Mouse (Mus musculus) urinary bladder, adult 18-20 months (tissue): ENCODE data around the gene Aldh4a1.
A peak's percentile ranks its signal among the peaks of the same experiment; 100 is the strongest.

Source experiments
- DNase-seq, 2 experiments: peaks; one replicate each; pipeline ENCODE4 v3.0.0; 2022; ENCODE audit warnings: low spot score in 2 of 2, mixed read lengths in 2 of 2

Gene Aldh4a1

DNA sequence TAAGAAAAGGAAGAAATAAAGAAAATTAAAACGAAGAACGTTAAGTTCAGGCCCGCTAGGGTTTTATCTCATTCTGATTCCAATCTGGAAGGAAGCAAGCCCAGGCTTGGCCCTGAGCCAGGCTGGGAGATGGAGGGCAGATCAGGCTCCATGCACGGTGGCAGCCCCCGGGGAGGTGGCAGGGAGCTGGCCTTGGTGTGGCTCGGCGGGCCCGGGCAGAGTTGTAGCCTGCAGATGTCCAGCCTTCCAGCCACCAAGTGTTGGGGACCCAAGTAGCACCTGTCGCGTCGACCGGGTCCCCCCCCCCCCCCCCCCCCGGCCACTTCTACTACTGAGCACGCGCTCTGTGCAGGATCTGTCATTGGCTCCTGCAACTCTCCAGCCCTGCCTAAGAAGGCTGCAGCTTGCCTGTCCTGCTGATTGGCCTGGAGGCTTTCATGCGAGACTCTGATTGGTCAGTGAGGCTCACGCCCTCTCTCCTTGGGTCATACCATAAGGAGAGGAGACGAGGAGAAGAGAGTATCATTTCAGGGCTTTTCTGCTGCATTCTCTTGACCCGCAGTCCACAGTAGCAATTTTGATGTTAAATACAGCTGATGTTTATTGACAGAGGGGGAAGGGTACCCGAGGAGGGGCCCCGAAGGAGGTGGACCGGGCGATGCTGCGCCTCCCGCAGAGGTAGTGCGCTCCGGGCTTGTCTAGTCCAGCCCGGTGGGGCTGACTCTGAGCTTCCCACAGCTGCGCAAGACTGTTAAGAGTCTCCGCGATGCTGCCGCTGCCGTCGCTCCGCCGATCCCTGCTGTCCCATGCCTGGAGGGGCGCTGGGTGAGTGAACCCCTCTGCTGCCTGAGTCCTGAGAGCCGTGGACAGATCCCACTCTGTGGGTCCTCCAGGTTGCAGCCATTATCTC lies at the start of gene Aldh4a1:
Aldh4a1 (plus strand) TSS at position 494 of the 910 bp plus-strand sequence.
- DNase-seq = peak; percentile 84 to 86

DNA sequence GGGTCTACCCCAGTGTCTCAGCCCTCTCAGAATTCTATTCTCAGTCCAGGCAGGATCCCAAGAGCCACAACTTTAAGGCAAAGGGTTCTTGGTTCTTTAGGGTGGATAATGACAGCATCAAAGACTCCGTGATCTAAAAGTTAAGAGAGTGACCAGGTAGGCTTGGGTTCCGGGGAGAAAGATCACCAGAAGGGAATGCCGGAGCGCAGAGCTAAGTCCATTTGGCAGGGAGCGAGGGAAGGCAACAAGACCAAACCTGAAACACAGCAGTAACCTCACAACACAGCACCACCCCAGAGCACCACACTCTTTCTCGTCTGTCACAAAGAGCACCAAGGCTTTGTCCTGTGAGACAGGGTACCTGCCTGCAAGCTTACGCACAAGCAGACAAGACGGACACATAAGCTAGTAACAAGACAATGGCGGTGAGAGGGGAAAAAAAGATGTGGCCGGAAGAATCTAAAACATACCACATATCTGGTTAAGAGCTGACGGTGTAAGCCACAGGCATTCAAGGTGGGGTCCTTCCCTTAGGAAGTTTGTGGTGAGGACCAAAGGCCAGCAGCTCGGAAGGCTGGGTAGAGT lies 49.6 kb upstream of the Aldh4a1 start:
- no peak for DNase-seq

DNA sequence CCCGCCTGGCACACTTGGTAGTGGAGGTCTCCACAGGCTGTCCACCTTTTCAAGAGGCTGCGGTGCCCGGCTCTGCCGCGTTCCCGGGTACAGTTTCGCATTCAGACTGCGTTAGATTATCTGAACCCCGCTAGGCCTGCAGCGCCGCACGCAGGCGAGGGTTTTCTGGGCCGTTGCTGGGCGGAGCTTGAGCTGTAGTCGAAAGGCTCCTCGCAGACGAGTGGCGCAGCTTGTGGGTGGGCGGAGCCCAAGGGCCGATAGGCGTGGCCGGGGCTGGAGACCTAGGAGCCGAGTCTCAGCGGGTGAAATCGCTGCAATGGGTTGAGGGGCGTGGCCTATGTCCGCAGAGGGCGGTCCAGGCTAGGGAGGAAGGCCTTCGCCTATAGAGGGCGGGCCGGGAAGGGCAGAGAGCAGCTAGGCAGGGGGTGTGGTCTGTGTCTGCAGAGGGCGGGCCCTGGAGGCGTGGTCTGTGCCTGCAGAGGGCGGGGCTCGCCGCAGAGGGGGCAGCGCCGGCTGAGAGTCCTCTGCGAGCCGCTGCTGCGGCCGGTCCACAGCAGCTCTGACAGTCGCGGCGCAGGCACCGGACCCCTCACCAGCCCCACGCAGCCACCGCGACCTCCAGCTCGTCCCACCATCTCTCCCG lies 48.4 kb upstream of the Aldh4a1 start:
- peak; percentile 98 to 99 for DNase-seq

DNA sequence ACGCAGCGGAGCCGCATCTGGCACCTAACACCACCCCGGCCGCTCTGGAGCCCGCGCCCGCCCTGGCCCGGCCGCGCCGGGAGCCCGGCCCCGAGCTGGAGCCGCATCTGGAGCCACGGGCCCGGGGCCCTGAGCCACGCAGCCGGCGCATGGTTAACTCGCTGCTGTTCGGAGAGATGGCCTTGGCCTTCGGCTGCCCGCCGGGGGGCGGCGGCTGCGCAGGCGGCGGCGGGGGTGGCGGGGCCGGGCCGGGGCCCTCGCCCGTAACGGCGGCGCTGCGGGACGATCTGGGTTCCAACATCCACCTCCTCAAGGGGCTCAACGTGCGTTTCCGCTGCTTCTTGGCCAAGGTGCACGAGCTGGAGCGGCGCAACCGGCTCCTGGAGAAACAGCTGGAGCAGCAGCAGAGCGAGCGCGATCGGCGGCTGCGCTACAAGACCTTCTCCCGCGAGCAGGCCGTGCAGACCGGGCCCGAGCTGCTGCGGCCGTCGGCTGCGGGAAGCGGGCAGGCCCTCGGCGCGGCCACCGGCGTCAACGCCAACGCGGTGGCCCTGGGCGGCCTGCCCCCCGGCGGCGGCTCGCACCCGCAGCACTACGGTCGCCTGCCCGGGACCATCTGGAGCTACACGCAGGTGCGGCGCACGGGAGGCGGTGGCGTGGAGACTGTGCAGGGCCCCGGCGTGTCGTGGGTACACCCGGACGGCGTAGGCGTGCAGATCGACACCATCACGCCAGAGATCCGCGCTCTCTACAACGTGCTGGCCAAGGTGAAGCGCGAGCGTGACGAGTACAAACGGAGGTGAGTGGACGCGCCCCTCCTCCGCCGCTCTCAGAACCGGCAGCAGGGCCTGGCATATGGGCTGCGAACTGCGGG lies 47.6 kb upstream of the Aldh4a1 start:
- peak in 1 of 2 experiments; percentile 40 for DNase-seq

DNA sequence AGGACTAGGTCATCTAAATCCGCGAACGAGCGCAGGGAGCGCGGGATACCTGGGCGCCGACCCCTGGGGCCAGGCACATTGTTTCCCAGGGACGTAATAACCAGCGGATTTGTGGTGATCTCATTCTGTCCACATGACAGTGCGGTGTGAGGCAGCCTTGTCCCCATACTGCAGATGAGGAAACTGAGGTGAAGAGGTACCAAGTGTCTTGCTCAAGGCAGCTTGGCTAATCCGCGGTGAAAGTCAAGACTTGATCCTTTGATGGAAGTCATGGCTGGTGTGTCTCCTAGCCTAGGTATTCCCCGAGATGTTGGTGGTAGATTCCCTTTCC lies 47.0 kb upstream of the Aldh4a1 start:
- DNase-seq = no peak

DNA sequence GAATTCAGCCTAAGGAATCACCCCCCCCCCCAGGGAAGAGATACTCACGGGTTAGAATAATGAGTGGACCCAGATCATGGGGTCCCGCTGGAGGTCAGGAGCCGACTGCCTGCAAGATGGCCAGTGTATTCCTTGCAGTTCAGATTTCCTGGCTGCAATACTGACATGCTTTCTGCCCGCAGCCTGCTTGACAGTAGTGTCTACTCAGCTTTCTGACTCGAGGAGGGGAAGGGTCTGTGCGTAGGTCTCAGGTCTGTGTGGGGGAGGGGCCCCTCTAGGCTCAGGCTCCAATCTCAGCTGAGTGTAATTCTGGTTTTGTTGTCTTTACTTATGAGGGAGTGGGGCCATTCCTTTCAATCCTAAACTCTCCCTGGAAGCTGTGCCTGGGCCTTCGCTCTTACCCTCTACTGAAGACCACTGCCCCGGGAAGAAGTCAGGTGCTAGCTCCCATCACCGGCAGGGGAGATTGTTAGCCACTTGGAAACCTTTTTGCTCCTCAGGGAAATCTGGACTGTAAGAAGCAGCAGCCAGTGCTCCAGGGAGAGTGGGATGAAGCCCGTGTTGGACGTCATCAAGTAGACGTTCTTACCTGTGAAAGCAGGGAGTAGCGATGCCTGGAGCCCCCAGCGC lies 46.3 kb upstream of the Aldh4a1 start:
- DNase-seq = no peak

DNA sequence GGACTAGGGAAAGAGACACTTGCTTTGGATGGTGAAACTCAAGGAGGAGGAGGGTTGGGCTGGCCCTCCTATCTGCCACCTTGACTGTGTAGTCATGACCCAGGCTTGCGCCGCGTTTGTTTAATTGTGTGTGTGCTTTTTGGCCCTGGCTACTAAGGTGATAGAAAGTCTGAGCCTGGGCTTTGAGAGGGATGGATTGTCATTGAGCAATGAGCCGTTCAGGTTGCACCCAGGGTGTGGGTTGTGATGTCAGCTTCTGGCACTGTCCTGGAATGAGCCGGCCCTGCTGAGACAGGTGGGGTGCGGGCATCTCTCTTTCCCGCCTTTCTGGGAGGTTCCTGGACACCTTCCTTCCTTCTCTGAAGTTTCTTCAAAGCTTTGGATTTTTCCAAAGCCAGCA lies 45.7 kb upstream of the Aldh4a1 start:
- no peak for DNase-seq

DNA sequence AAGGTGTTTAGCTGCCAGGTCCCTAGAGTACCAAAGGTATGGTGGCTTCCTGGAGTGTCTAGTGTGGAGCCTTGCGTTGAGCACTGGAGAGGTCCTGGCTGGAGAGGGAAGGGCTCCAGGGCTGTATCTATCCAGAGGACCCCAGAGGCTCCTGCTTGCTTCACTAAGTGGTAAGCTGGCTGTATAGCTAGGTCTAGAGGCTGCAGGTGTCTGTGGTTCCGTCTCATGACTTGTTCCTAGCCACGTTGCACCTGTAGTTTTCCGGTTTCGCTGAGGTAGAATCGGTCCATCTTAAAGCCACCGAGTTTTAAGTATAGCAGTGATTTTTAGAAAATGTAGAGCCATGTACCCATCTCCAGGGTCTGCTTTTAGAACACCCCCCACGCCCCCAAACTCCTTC lies 44.3 kb upstream of the Aldh4a1 start:
- DNase-seq = no peak

DNA sequence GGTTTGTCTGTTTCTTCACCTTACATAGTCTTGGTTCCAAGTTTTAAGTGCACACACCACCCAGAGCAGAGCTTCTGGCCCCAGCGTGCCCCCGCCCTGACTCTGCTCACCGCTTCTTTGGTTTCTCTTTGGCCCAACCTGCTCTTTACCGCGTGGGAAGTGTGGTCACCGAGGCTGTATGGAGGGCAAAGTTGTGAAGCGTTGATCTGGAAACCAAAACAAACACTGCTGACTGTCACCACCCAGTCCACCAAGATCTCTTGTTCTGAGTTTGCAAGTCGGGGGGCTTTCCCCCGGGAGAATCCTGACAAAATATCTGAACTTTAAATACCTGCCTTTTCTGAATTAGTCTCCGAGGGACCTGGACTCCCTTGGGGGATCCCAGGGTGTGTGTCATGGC lies 43.7 kb upstream of the Aldh4a1 start:
- no peak for DNase-seq

DNA sequence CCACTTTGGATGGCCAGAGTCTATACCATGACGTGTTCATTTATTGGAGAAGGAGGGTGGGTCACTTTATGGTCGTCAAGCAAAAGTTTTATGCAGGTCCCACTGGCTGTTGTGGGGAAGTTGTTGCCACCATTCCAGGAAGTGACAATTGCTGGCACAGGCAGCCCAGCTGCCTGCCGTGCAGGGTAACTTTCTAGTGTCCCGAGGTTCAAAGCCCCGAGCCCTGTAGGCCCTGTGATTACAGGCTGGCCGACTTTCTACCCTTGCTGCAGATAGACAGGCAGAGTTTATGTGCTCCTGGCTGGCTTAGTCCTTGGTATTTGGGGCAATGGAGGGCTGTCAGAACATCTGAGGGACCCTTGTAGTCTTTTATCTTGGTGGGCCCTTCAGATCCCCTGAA lies 43.2 kb upstream of the Aldh4a1 start:
- no peak for DNase-seq

DNA sequence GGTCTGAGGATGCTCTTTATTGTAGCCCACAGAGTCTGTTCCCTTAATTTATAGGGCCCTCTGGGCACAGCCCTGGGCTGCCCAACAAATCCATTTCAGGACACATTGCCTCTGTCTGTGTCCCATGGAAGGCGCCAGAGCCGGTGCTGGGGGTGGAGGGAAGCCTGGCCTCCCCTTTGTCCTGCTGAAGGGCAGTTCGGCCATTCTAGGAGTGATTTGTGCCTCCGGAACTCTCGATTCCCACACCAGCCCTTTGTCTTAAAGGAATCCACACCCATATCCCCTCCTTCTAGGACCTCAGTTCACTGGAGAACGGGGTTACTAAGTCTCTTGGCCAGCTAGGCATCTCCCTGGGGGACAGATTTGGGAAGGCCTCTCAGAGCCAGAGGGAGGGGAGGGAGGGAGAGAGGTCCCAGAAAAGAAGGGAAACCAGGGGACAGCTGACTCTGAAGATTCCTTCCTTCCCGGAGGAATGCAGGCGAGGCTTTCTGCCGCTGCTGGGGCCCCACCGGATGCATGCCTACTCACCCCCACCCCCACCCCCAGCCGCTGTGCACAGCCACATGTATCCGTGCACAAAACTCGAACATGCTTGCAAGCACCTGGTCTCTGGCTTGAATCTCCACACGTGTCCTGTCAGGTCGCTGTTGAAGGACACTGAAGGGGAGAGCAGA lies 41.9 kb upstream of the Aldh4a1 start:
- DNase-seq = no peak

DNA sequence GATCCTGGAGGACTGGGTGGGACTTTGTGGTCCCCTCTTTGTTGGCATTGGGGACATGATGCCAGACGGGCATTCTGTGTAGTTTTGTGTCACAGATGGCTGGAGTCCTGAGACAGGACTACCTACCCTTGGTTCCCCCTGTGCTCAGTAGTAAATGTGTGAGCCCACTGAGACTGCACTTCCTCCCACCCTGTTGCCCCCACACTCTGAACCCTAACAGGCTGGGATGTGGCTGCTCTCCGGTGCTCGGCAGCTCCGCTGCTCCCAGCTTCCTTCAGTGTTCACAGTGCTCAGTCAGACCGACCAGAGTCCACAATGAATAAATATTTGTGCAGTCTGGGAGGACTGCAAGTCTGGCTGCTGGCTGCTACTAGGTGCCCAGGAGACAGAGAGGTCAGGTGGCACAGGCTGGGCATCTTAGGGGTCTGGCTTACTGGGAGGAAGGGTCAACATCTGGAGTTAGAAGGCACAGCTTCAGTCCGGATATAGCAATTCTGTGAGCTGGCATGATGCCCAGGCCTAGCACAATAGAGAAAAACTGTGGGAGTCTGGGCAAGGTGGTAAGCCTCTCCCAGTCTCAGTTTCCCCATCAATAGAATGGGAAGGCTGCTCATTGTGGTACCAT lies 41.1 kb upstream of the Aldh4a1 start:
- DNase-seq = no peak

DNA sequence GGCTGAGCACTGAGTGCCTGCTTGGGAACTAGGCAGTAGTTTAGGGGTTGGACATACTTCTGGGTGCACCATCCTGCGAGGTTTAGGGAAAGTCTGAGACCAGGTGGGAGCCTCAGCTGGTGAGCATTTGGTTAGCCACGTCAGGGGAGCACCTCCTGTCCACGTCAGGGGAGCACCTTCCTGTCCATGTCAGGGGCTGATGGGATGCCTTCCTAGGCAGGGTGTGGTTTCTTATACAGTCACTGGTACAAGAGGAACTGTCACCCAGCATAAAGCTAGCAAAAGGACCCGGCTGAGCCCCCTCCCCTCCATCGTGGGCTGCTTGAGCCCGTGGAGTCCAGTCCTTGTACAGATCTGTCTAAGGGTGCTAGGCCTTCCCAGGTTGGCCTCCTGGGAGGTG lies 40.3 kb upstream of the Aldh4a1 start:
- no peak for DNase-seq

DNA sequence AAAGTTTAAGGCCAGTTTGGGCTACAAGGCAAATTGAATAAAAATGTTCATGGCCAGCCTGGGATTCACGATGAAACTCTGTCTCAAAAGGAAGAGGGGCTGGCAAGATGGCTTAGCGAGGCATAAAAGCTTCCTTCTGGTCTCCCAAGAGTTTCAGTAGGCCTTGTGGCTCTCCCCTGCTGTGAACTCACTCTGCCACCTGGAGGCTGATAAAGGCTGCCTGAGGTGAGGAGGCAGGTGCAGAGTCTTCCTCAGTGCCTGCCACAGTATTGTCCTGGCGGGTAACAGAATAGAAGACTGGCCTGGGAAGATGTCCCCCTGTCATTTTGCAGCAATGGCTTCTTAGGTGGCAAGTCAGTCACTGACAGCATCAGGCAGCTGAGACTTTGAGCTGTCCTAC lies 39.8 kb upstream of the Aldh4a1 start:
- no peak for DNase-seq

DNA sequence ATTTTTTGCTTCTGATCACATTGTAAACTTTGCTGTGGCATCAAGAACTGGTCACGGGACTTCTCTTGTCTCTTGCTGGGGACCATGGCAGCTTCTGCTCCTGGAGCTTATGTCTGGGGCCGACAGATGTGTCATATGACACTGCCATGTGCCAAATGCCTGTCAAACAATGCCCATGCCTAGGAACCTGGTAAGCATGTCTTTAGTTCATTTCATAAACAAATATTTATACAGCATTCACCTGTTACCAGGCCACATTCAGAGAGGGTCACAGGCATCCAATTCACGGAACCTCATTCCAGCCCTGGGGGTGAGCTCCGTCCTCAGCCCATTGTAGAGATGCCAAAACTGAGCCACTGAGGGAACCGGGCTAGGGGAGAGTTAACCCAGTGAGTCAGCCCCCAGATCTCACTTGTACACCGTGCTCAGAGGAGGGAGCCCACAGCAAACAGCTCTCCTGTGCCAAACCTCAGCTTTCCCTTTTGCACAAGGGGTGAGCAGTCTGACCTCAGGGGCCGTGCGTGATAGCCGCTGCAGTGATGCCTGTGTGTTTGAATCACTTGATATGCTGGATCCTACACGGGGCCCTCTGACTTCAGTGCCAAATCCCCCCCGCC lies 38.9 kb upstream of the Aldh4a1 start:
- no peak for DNase-seq

DNA sequence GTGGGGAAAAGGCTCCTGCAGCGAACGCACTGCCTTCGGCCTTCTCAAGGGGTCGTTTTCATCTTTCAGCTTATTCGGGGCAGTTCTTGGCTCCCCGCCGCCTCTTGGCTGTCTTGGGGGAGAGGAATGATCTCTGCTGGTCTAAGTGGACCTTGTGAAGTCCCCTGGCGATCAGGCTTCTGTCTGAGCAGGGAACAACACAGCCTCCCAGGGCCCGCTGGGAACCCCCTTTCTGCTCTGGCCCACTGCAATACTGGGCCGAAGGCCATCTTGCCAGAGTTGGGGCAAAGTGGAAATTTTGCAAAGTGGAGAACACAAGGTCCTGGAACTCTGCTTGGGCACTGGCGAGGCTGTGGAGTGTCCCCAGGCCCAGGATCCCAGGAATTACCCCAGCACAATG lies 38.0 kb upstream of the Aldh4a1 start:
- no peak for DNase-seq

DNA sequence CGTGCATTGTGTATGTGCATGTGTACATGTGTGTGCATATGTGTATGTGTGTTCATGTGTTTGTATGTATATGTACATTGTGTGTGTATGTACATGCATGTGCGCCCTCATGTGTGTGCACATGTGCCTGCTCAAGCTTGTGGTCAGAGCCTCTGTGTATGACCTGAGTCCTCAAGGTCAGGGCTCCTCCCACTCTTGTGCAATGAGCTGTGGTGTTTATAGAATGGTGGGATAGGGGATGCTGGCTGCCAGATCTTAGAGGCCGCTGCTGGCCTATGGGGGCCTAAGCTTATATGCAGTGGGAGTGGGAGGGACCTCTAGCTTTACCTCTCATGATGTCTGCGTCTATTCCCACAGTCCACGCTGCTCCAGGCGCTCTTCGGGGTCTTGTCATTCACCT lies 37.0 kb upstream of the Aldh4a1 start:
- DNase-seq = no peak

DNA sequence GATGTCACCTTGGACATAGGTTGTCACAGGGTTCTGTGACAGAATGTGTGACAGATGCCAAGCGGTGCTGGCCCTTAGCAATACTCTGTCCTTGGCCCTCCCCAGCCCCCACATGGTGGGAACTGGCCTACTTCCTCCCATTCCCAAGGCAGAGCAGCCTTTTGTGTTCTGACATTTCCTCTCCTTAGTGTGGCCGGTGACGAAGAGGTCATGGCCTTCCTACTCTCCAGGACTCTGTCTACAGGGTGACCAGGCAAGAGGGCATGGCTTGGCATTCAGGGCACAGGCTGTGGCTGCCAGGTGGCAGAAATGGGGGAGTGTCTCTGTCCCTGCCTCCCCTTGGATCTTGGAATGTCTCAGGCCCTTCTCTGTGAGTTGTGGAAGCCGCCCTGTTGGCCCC lies 35.3 kb upstream of the Aldh4a1 start:
- DNase-seq = no peak

DNA sequence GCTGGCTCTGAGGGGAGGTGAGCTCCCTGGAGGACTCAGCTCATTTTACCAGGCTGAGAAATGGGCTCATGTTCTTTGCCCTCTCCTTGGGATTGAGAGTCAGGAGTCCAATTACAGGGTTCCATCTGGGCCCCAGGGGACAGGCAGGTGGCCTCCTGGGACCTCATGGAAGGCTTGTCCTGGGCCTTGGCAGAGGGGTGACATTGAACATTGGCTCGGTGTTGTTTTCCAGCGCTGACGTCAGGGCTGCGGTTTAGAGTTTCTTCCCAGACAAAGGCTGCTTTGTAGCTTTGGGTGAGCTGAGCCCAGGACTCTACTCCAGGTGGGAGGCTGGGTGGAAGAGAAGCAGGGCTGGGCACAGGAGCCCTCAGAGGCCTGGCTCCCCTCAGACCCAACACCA lies 34.9 kb upstream of the Aldh4a1 start:
- DNase-seq = no peak
